Mouse (Mus musculus): ENCODE results near the gene Pnlip.

DNA sequence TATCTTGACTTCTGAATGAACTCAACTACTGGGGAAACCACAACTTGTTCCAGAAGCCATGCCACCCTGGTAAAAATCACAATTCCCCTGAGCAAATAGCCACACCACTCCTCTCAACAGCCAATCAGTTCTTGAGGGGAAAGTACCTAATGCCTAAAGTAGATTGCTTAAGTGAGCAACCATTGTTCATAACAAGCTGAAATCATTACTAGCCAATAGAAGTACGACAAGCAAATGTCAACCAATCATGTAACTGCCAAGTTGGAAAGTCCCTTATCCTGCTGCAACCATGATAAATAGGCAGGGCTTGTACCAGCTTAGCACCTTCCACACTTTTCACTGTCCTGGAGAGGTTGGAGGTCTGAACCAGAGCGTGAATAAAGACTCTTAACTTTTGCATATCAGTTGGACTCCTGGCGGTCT lies 22.9 kb upstream of the Pnlip start:
- TF ChIP-seq CTCF (IDR thresholded peaks at IDR 0.05) (no peak), EP300 (IDR thresholded peaks at IDR 0.05) (no peak)
